Mouse (Mus musculus): ENCODE data around the gene Pck2. TPM values are rescaled to one million over a fixed set of nuclear protein-coding genes. Genes with fewer than 3 reads are reported as not detected.
A peak's percentile ranks its signal among the peaks of the same experiment; 100 is the strongest.

Pck2 gene
- 79.3 and 89.7 TPM in 2 replicates for total RNA-seq (2015; ENCODE audit: low replicate concordance)
- total RNA-seq (2017; ENCODE audit: low replicate concordance): 112 and 125 TPM in 2 replicates

DNA sequence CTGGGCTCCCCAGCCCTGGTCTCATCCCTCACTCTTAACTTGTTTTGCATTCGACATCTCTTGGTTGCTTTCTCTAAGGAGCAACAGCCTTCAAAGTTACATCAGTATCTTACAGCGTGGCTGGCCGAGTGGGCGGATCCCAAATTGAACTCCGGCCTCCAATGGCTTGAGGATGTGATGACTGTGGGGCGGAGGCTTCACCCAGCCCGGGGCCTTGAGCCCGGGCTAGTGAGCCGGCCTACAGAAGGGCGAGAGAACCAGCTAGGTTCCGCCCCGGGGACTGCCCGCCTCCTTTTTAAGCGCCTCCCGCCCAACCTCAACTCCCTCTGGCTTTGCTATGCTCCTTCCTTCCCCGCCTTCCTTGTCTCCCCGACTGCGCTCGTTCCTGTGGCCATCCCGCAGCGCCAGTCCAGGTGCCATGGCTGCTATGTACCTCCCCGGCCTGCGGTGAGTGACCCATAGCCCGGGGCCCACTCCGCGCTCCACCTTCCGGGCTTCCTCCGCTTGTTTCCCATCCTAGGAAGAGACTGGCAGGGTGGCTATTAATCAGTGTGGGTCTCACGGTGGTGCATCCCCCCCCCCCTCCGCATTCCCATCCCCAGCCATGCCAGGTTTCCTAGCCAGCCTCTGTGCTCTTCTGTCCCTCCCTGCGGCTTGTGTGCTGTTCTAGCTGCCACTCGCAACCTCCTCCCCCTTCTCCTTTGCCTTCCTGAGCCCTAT lies at the start of gene Pck2:
Pck2 (plus strand) TSS at position 200 of the 720 bp plus-strand sequence.
- peak; percentile 86 for ATAC-seq (replicated peaks; ENCODE audit: low FRiP score, poor library complexity, severe bottlenecking)

DNA sequence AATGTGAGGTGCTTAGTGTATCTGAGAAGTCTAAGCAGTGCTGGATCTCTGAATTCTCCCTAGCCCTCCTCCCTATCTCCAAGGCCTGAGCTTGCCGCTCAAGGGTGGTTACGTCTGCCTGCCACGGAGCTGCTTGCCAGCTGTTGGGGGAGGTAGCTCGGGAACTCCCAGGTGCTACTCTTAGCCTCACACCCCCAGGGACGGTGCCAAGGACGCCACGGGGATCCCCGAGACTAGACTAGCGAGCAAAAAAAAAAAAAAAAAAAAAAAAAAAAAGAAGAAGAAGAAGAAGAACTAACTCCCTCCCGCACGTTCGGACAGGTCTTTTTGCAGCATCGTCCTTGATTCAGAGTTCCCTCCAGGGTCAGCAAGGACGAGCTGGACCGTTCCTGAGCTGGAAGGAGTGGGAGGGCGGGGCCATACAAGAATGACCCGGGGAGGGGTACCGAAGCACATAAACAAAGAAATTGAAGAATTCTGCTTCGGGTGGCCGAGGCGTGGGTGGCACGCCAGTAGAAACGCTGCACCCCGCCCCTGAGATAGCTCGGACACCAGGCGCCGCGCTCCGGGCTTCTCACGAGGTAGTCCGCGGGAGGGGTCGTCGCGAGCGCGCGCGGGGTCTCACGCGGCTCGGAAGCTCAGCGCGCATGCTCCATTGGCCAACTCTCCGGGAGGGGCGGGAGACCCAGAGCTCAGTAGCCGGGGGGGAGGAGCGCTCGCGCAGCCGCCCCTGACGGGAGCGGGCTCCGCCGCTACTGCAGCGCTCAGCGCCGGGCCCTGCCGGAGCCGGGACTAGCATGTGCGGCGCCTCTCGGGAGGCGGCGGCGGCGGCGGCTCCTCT lies 49.5 kb upstream of the Pck2 start, which contains the start of gene Carmil3:
Carmil3 (plus strand) TSS at position 291 of the 841 bp plus-strand sequence.
- ATAC-seq (replicated peaks; ENCODE audit: low FRiP score, poor library complexity, severe bottlenecking): no peak

DNA sequence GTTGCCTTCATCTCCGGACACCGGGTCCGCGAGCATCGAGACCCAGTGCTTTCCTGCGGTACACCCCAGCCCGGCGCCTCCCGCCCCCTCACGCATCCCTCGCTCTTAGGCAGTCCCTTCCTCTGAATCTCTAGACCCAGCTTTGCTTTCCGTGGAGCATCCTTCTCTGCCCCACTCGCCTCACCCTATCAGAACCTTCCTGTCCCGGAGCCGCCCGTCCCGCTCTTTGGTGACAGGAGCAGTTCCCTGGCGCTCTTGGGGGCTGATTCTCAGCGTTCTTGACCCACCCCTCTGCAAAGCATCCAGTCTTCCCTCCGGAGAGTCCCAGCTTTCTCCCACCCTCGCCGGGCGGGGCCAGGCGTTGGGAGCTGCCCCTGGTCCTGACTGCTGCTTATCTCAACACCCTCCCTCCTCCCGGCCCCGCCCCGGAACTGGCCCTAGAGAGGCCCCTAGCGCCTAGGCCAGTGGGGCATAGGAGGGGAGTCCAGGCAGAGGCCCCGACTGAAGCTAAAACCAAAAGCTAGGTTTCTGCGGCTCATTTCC lies 48.7 kb upstream of the Pck2 start:
- peak; percentile 87 for ATAC-seq (replicated peaks; ENCODE audit: low FRiP score, poor library complexity, severe bottlenecking)

DNA sequence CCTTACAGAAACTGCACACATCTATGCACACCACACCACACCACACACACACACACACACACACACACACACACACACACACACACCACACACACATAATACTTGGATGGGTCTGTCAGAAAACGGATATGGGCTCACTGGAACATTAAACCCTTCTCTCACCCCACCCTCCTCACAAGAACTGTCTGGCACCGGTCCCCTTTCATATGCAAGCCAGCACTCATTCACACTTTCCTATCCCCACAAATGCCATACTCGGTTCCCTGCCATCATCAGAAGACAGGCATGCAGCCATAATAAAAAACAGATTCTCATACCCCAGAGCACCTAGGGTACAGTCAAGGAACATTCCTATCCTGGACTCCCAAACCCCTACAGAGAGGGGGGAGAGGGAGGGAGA lies 48.0 kb upstream of the Pck2 start:
- ATAC-seq (replicated peaks; ENCODE audit: low FRiP score, poor library complexity, severe bottlenecking): no peak

DNA sequence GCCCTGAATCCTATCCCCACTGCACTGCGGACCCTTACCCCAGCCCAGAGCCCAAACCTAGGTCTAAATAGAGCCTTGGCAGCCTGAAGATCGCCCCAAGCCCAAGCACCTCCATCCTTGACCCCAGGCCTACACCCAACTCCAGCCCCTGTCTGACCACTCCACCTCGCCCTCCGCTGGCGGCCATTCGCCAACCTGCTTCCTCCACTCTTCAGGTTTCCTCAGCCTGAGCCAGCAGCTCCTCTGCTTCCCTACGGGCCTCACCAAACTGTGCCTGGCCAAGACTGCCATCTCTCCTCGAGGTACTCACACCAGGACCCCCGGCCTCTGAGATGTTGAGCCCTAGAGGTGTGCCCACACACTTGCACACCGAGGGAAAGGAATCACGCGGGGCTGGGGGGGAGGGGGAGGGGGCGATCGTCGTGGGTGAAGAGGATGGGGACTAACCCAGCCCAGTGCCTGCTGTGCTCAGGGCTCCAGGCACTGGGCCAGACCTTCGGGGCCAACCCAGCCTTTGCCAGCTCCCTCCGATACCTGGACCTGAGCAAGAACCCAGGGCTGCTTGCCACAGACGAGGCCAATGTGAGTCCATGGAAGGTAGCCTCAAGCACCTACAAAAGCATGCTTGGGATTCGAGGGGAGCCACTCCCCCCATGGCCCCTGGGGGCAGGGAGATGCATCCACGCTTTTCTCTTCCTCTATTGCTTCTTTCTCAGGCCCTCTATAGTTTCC lies 44.4 kb upstream of the Pck2 start:
- no peak for ATAC-seq (replicated peaks; ENCODE audit: low FRiP score, poor library complexity, severe bottlenecking)

DNA sequence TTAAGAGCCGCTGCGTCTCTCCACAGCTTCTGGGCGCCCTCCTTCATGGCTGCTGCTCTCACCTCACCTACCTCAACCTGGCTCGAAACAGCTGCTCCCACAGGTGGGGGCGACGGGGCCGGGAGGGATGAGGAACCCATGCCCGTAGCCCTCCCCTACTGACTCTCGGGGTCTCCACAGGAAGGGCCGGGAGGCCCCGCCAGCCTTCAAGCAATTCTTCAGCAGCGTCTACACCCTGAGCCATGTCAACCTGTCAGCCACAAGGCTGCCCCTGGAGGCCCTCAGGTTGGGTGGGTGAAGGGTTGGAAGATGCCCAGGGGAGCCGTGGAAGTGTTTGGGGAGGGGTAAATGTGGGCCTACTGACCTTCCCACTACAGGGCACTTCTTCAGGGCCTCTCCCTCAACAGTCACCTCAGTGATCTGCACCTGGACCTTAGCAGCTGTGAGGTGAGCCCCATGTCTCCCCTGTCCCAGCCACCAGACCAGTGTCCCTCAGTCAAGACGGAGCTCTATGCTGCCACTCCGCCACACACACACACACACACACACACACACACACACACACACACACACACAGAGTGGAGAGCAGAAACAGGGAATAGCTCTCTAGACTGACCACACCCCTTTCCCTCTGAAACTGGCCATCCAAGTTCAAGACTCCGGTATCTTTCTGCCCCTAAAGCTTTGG lies 43.2 kb upstream of the Pck2 start:
- no peak for ATAC-seq (replicated peaks; ENCODE audit: low FRiP score, poor library complexity, severe bottlenecking)

DNA sequence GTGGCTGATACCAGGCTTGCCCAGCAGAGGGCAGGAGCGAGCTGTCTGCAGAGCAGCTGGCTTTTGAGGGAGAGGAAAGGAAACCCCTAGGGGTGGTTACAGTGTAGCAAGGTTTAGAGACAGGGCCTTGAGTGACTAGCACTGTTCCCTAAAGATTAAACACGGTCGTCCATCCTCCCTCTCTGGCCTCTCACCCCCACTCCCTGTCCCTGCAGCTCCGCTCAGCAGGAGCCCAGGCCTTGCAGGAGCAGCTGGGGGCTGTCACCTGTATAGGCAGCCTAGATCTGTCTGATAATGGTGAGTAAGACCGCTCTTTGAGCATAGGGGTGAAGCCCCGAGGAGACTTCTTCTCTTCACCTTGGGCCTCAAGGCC lies 42.6 kb upstream of the Pck2 start:
- ATAC-seq (replicated peaks; ENCODE audit: low FRiP score, poor library complexity, severe bottlenecking): peak; percentile 55

DNA sequence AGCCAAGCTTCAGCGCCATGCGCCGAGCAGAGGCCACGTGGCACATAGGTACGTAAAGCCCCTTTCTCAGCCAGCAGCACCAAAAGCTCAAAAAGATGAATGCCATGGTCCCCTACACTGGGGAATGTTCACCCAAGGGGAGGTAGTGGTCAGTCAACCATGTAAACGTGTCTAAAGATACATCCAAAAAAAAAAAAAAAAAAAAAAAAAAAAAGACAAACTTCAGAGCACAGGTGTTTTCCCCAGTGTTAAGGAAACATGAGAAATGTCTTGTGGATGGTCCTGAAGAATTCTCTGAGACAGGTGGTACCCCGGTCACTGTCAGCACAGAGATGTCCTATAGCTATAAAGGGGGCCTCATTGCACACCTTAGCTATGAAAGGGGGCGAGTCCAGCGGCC lies 34.5 kb upstream of the Pck2 start:
- no peak for ATAC-seq (replicated peaks; ENCODE audit: low FRiP score, poor library complexity, severe bottlenecking)

DNA sequence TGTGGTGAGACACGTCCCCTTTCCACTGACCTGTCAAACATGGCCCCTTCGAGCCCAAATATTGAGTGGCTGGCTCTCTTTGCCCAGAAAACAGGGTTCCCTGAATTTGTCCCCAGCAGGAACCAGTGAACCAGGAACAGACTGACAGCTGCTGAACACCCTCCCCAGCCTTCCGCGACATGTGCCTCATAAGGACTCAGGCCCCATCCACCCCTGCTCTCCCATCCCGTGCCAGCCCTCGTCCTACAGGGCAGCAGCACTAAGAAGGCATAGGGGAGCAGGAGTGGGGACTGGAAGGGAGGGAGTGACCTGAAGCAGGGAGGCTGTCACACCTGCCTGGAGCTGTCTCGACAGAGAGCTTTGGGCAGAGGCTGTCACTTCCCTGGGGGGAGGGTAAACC lies 32.3 kb upstream of the Pck2 start:
- no peak for ATAC-seq (replicated peaks; ENCODE audit: low FRiP score, poor library complexity, severe bottlenecking)

DNA sequence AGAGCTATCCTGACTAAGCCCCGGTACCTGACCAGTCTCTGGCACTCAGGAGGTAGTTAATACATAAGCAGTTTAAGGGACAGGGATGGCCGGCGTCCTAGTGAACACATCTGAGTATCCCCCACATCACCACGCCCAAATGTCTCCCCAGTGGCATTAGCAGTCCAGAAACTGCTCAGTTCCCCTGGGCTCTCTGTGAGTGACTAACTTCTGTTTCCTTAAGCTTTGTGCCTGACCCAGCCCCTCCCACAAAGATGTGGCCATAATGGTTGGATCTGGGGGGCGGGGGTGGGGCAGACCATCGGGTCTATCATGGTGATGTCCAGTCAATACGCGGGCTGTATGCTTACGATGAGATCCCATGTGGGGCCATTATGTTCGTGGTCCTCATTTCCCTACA lies 30.5 kb upstream of the Pck2 start:
- no peak for ATAC-seq (replicated peaks; ENCODE audit: low FRiP score, poor library complexity, severe bottlenecking)

DNA sequence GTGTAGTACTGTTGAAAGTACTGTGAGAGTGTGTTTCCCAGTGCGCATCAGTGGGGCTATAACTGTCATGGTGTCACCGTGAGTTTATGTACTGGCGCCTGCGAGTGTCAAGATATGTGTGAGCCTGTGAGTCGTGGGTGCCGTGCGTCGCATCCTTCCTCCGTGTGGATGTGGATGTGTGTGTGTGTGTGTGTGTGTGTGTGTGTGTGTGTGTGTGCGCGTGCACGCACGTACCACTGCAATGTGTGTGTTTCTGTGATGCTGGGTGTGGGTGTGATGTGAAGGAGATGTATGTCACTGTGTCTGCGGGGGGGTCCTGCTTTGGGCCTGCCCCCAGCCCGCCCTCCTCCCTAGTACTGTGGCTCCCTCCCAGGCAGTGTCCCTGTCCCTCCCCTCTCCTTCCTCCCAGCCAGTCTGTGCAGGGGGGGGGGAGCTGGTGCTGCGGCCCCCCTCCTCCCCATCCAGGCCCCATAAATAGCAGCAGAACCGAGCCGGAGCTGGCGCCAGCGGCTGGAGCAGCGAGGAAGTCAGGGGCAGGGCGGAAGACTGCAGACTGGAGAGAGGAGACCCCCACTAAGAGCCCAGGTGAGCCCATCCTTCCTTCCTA lies 29.8 kb upstream of the Pck2 start, which contains the start of gene Cpne6:
Cpne6 (plus strand) TSS at position 321 of the 607 bp plus-strand sequence.
- ATAC-seq (replicated peaks; ENCODE audit: low FRiP score, poor library complexity, severe bottlenecking): no peak

DNA sequence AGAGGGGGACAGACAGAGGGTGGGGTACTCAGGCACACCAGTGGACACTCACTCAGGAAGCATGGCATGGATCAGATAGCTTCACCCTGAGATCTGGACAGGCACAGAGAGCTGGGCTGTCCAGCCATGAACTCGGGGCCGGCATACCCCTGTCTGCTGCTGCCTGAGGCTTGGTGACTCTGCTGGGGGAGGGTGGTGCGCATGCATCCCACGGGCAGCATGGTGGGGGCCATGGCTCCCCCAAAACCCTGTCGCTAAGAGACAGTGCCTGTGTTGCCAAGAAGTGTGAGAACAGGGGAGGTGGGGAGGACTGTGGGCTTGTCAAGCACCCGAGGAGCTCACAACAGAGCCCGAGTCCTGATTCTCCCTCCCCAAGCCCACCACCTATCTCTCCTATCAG lies 29.0 kb upstream of the Pck2 start:
- no peak for ATAC-seq (replicated peaks; ENCODE audit: low FRiP score, poor library complexity, severe bottlenecking)

DNA sequence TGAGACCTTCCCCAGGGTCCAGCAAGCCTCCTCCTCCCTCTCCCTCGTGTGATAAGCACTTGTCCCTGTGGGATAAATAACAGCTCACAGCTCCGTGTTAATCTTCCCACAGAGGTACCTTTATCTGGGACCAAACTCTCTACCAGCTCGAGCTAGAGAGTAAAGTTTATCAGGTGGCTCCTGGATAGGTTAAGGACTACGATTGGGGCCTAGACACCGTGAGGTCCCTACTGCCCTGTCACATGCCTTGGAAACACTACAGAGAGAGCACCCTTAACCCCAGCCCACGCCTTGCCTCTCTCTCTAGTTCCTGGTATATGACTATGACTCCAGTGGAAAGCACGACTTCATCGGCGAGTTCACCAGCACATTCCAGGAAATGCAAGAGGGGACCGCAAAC lies 26.1 kb upstream of the Pck2 start:
- no peak for ATAC-seq (replicated peaks; ENCODE audit: low FRiP score, poor library complexity, severe bottlenecking)

DNA sequence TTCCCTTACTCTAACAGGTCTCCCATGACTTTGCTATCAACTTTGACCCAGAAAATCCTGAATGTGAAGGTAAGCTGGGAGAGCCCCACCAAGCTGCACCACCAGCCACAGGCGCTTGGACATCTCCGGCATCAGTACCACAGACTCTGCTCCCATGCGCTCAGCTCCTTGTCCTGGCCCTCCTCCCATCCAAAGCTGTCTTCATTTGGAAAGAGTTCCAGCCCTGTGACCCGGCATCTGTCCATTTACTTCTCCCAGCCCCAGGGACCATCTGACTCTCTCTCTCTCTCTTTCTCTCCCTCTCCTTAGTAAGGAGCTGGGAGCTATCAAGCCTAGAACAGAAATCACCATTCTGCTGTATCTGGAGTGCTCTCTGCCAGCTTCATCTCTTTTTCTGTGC lies 24.2 kb upstream of the Pck2 start:
- no peak for ATAC-seq (replicated peaks; ENCODE audit: low FRiP score, poor library complexity, severe bottlenecking)

DNA sequence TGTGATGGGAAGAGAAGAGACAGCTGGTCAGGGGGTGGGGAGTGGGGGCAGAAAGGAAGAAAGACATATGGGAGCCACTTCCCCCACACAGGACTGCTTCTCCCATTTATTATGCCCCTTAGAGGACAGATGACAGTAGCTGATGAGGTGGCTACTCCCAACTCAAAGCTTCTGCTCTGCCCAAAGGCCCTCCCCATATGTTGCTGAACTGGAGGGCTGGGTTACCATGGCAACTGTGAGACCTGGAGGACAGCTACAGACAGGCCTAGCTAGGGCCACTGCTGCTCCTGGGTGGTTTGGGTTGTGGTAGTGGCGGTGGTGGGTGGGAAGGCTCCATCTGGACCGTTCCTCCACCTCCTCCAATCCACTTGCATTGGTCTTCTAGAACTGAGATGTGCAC lies 21.2 kb upstream of the Pck2 start:
- no peak for ATAC-seq (replicated peaks; ENCODE audit: low FRiP score, poor library complexity, severe bottlenecking)

DNA sequence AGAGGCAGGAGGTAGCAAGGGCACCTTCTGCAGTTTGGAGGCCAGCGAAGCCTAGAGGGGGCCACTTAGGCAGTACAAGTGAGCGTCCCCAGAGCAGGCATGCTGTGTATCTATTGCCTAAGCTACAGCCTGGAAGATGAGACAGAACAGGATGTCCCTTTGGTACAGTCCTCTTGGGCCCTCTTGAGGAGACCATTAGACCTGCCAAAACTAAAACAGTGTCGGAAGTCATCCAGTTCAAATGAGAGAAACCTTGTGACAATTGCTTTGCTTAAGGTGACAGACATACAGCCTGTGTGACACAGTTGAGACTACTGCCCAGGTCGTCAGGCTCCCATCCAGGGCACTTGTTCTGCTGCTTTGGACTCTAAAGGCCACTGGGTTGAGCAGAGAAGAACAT lies 20.5 kb upstream of the Pck2 start:
- no peak for ATAC-seq (replicated peaks; ENCODE audit: low FRiP score, poor library complexity, severe bottlenecking)

DNA sequence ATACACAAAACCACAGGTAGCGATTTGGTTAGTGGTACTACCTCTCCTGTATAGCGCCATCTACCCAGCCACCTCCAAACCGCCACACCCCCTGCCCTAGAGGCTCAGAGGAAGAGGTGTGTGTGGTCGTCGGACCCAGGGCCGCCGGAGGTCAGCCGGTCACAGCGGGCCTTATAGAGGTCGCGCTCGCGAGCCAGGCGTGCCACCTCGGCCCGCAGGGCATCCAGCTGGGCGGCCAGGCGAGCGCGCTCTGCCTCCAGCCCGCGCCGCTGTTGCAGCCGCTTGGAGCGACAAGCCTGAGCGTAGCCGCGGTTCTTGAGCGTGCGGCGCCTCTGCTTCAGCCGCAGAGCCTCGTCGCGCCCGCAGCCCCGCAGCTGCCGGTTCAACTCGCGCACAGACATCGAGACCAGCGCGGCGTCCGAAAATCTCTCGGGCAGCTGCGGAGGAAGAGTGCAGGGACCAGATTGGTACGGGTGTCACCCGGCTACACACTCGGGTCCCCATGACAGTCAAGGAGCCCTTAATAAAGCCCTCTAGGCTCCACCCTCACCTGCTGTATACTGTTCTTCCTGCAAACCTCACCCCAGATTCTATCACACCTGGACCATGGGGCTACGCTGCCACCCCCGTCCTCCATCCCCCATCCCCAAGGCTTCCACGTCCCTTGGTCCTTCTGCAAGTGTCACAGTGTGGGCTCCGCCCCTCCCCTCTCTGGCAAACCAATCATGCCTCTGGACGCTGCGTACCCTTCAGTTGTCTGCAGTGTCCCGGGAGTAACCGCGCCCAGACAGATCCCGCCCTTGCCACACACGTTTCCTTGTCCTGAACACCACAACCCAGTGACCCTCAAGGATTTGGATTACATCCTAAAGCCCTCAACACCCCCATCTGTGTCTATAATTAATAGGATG lies 19.4 kb upstream of the Pck2 start:
- ATAC-seq (replicated peaks; ENCODE audit: low FRiP score, poor library complexity, severe bottlenecking): no peak

DNA sequence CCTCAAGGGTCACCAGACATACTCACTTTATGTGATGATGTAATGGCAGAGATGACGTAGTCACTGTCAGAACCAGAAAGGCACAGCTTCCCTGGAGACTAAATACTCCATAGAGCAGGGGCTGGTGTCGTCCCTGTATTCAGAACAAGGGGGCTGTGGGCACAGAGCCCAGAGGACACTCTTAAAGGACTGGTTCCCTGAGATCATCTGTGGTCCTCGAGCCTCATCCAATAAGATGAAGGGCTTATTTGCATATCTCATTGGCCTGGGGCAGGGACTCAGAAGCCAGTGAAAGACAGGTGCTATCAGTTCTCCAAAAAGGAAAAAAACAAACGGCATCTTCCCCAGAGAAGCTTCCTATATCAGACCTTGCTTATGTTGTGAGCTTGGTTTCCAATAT lies 16.0 kb upstream of the Pck2 start:
- ATAC-seq (replicated peaks; ENCODE audit: low FRiP score, poor library complexity, severe bottlenecking): no peak
